Mouse (Mus musculus) midbrain, embryonic 12.5 days (tissue): ENCODE results near the gene Gm3182. TPM values are rescaled to one million over a fixed set of nuclear protein-coding genes. Genes with fewer than 3 reads are reported as not detected.
"Not testable (repeated sequence)": the region's sequence is repeated elsewhere in the genome, so short reads cannot be mapped to it uniquely, and the experiment has no call there.

Experiments used
- ATAC-seq: fragments of 200-750 bp; cut with Nextera tagmentation; 2 replicates; pipeline ENCODE4 v1.8.0; 2017; ENCODE audit warnings: low read depth, moderate TSS enrichment, moderate library complexity; ENCODE audit not compliant: low FRiP score
- H3K27ac ChIP-seq: fragments of 300-500 bp; sonication (generic); replicated peaks from 2 replicates; pipeline ENCODE4 v1.5.1; 2016; ENCODE audit warnings: mild to moderate bottlenecking
- H3K27me3 ChIP-seq: fragments of 300-500 bp; sonication (generic); 2 replicates; pipeline ENCODE4 v1.6.1; 2016; ENCODE audit warnings: mild to moderate bottlenecking
- H3K36me3 ChIP-seq: fragments of 300-500 bp; sonication (generic); 2 replicates; pipeline ENCODE4 v1.6.1; 2016
- H3K4me1 ChIP-seq: fragments of 300-500 bp; sonication (generic); 2 replicates; pipeline ENCODE4 v1.6.1; 2016
- H3K4me2 ChIP-seq: fragments of 300-500 bp; sonication (generic); replicated peaks from 2 replicates; pipeline ENCODE4 v1.6.1; 2016; ENCODE audit warnings: mild to moderate bottlenecking, moderate library complexity
- H3K4me3 ChIP-seq: fragments of 300-500 bp; sonication (generic); 2 replicates; pipeline ENCODE4 v1.5.1; 2016; ENCODE audit warnings: mild to moderate bottlenecking
- H3K9ac ChIP-seq: fragments of 300-500 bp; sonication (generic); replicated peaks from 2 replicates; pipeline ENCODE4 v1.6.1; 2016; ENCODE audit warnings: mild to moderate bottlenecking, moderate library complexity
- H3K9me3 ChIP-seq: fragments of 300-500 bp; sonication (generic); 2 replicates; pipeline ENCODE4 v1.6.1; 2016; ENCODE audit warnings: mild to moderate bottlenecking
- WGBS: fragments of 180-500 bp; shearing (Covaris S2); methylation state at CpG from one replicate; pipeline ENCODE4 v1.1.7; 2016; 5-methylcytosine and 5-hydroxymethylcytosine counted together
- polyA plus RNA-seq: library from polyadenylated mRNA; unstranded; fragments of >200 nt; fragmentation: Nextera tagmentation; extraction: Ambion mirVana; gene quantifications from 2 replicates; pipeline ENCODE4 v1.2.1, GENCODE M21; 2016

Gene Gm3182
- not detected in 2 replicates for polyA plus RNA-seq

DNA sequence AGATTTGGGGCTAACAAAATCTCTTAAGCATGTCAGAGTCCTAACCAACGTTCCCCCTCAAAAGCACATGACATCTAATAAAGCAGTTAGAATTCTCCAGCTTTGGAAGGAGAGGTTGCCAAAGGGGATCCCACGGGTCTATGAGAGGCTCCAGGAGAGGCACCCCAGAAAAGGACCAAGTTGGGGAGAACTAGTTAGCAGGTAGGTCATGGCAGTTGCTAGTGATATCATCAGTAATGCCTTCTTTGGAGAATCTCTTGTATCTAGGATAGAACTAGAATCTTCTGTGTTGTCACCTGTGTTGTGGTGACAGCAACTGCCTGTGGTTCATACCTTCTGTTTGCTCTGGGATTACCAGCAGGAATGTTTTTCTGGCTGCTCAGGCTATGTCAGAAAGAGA, at the start of gene Gm3182:
Gm3182 (plus strand) TSS at position 301 of the 400 bp plus-strand sequence.
- H3K9me3 ChIP-seq, H3K4me3 ChIP-seq, H3K9ac ChIP-seq, H3K27ac ChIP-seq, H3K36me3 ChIP-seq, H3K27me3 ChIP-seq, ATAC-seq, H3K4me2 ChIP-seq, H3K4me1 ChIP-seq: not testable (repeated sequence)
- 78% methylated on average over 1 of the region's 2 CpGs for WGBS

DNA sequence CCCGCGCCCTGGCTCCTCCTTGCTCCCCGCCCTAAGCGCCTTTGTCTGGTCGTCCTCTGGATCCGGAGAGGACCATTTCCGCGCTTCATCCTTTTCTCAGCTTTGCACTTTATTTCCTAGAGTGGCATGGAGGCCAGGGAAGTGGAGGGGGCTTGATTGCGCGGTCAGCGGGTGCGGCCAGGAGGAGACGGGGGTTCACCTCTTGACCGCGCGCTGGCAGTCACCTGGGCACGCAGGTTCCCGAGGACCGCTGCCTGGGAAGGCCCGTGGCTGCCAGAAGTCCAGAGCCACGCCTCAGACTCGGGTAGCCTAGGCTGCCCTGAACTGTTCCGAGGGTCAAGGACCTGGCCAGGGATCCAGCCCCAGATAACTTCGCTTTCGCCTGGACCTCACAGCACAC, 17.9 kb downstream of the Gm3182 start:
- peak overlapping the region; percentile 55 for H3K4me2 ChIP-seq
- ATAC-seq, H3K36me3 ChIP-seq, H3K4me1 ChIP-seq, H3K27ac ChIP-seq, H3K9ac ChIP-seq, H3K9me3 ChIP-seq, H3K27me3 ChIP-seq: not testable (repeated sequence)
- WGBS = 2% methylated on average over 18 of the region's 25 CpGs
- H3K4me3 ChIP-seq = peak overlapping the region; percentile 38

Other genes starting within 250 kb of the Gm3182 start
- gene Gm3138, start 232.1 kb upstream of the Gm3182 start, polyA plus RNA-seq = not detected in 2 replicates
- gene Gm3149, start 164.5 kb upstream of the Gm3182 start, polyA plus RNA-seq = not detected in 2 replicates
- 1.3 and 1.5 TPM in 2 replicates for gene 2610042L04Rik, start 147.0 kb upstream of the Gm3182 start, polyA plus RNA-seq
- not detected in 2 replicates for gene Gm3159, start 84.2 kb upstream of the Gm3182 start, polyA plus RNA-seq
- gene Gm3164, start 66.3 kb upstream of the Gm3182 start, polyA plus RNA-seq = 0.74 and 1.0 TPM in 2 replicates
- gene Gm3173, start 50.8 kb upstream of the Gm3182 start, polyA plus RNA-seq = not detected in 2 replicates
- not detected in 2 replicates for gene Gm3047, start 73.7 kb downstream of the Gm3182 start, polyA plus RNA-seq
- gene Gm8159, start 150.6 kb downstream of the Gm3182 start, polyA plus RNA-seq = not detected in 2 replicates
- 0.22 TPM in 1 of 2 replicates, not detected in the other for gene Gm3239, start 182.4 kb downstream of the Gm3182 start, polyA plus RNA-seq
- not detected in 2 replicates for gene Gm7876, start 227.5 kb downstream of the Gm3182 start, polyA plus RNA-seq
- gene Gm3252, start 245.0 kb downstream of the Gm3182 start, polyA plus RNA-seq = 0.55 and 0.68 TPM in 2 replicates